Mouse (Mus musculus): ENCODE results near the gene Slc28a3.

GRCm38 (mm10) chr13:58655552-58655951 lies 44.9 kb upstream of the Slc28a3 start:
- TF ChIP-seq CTCF (IDR thresholded peaks at IDR 0.05; ENCODE audit: low read depth) (no peak), EP300 (IDR thresholded peaks at IDR 0.05; ENCODE audit: low read depth) (no peak)
